Mouse (Mus musculus) mesoderm, embryonic 11.5 days (tissue): Measurements from ENCODE around the gene Gm14124.
A peak's percentile ranks its signal among the peaks of the same experiment; 100 is the strongest.
"Not testable (repeated sequence)": the region's sequence is repeated elsewhere in the genome, so short reads cannot be mapped to it uniquely, and the experiment has no call there.

Experiments
- DNase-seq: peaks from one replicate; pipeline ENCODE4 v3.0.0-alpha.2; 2012; ENCODE audit warnings: low read depth, low spot score

The Gm14124 gene

GRCm38 (mm10) chr2:150257291-150257690, at the start of gene Gm14124:
Gene Gm14124, plus strand, starts transcription at chr2:150257517.
- not testable (repeated sequence) for DNase-seq

- DNase-seq, result peak; percentile 55
Measured at GRCm38 (mm10) chr2:150217600-150218362, 39.5 kb upstream of the Gm14124 start, which contains the start of gene Zfp937. Gene Zfp937, plus strand, starts transcription at chr2:150218073.

GRCm38 (mm10) chr2:150218363-150218725, 39.0 kb upstream of the Gm14124 start:
- DNase-seq, result not testable (repeated sequence)

- DNase-seq, result not testable (repeated sequence)
Measured at GRCm38 (mm10) chr2:150223263-150223662, 34.1 kb upstream of the Gm14124 start.

GRCm38 (mm10) chr2:150243211-150243610, 14.1 kb upstream of the Gm14124 start:
- no peak for DNase-seq

DNA sequence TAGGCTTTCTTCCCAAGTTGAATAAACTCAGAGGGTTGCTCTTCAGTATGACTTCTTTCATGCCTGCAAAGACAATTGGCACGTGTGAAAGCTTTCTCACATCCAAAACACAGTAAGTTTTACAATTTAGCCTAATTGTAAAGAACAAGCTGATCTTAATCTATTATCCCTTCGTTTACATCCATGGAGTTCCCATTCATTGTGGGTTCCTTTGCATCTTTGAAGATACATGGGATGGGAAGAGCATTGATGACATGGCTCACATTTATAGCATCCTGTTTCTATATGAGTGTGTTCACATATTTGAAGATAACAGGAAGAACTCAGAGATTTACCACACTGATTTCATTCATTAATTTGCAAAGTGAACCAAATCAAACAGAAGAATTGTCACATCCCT, 1.8 kb upstream of the Gm14124 start, which contains the start of gene Gm21994:
Gm21994 (minus strand) TSS at position 101 of the 400 bp plus-strand sequence.
- DNase-seq, result not testable (repeated sequence)

DNA sequence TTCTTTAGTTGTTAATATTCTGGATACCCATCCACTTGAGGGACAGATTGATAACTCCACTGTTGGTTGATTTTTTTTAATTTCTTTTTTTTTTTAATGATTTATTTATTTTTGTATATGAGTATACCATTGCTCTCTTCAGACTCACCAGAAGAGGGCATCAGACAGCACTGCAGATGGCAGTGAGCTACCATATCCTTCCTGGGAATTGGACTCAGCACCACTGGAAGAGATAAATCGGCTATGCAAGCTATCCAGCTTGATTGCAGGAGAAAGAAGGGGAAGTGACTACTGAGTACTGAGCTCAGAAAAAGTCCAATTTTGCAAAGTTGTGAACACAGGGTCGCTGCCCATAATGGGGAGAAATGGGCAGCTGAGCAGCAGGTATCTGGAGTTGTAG, 456 bp upstream of the Gm14124 start:
- DNase-seq, result not testable (repeated sequence)

GRCm38 (mm10) chr2:150293669-150294068, 36.4 kb downstream of the Gm14124 start:
- no peak for DNase-seq

DNA sequence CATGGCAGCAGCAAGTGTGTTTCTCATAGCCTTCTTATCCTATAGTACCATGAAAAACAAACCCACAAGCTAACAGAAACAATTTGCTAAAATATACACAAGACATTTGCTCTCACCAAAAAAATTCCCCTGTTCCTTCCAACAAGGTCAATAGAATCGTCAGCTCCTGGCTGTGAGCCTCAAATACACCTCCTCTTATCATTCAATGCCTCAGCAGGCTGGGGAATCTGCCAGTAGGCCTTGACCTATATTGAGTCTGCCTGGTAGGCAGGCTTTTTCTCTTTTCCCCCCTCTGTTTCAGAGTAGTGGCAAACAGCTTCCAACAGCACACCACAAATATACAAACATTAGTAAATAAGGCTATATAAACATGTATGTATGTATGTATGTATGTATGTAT, 41.8 kb downstream of the Gm14124 start:
- no peak for DNase-seq

GRCm38 (mm10) chr2:150307183-150307773, 50.0 kb downstream of the Gm14124 start:
- no peak for DNase-seq

GRCm38 (mm10) chr2:150310952-150311884, 53.9 kb downstream of the Gm14124 start:
- DNase-seq, result peak; percentile 90

DNA sequence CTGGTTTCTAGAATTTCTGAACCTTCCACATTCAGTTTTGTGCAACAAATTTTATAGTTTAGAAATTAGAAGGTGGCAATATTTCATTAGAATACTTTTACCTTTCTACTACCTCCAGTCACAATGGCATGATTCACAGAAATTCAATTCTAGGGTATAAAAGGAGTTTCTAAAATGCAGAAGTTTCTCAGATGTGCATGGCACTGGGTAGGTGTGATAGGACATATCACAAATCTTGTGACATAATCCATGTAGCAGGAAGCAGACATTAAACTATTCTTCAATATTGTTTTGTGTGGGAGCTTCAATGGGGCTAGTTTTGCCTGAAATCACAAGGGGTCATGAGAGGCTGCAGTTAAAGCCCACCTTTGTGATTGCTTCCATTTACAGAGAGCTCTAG, 58.8 kb downstream of the Gm14124 start:
- DNase-seq, result no peak

DNA sequence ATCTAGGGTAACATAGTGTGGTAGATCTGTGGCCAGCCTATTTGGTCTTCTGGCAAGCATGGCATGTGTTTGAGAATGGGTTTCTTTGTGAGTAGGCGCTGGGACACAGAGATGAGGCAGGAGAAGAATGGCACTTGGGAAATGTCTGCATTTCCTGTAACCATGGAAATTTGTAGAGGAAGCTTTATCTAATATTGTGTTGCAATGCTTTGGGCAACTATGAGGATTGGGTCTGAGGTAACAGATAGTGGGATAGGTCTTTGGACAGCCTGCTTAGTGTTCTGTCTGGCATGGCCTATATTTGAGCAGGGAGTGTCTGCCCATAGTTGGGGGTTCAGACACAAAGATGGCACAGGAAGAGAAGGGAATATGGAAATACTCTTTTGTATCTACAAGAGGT, 61.7 kb downstream of the Gm14124 start:
- no peak for DNase-seq
